Mouse (Mus musculus) megakaryocyte-erythroid progenitor cell, adult 5-6 weeks (primary cell): ENCODE data around the gene Sik1. TPM values are rescaled to one million over a fixed set of nuclear protein-coding genes. Genes with fewer than 3 reads are reported as not detected.
"Not testable (repeated sequence)": the region's sequence is repeated elsewhere in the genome, so short reads cannot be mapped to it uniquely, and the experiment has no call there.

Experiments
- ATAC-seq: replicated peaks from 2 replicates; pipeline ENCODE4 v1.8.0; 2016; ENCODE audit warnings: mild to moderate bottlenecking, inconsistent platforms; ENCODE audit not compliant: severe bottlenecking, poor library complexity, low FRiP score, low TSS enrichment
- total RNA-seq, 2 experiments: library from RNA; stranded (forward) in 1 of 2; stranded (reverse) in 1 of 2; fragments of 200-1000, 215-1000 nt in 1 of 2; fragments of >200 nt in 1 of 2; fragmentation: Nextera tagmentation in 1 of 2; gene quantifications; 2 replicates each; pipeline ENCODE4 v1.2.3; 2014 to 2017

Sik1 gene
- total RNA-seq (2014; fragmentation: Nextera tagmentation): 4.1 and 10.3 TPM in 2 replicates
- total RNA-seq (2017): 9.6 and 14.4 TPM in 2 replicates

DNA sequence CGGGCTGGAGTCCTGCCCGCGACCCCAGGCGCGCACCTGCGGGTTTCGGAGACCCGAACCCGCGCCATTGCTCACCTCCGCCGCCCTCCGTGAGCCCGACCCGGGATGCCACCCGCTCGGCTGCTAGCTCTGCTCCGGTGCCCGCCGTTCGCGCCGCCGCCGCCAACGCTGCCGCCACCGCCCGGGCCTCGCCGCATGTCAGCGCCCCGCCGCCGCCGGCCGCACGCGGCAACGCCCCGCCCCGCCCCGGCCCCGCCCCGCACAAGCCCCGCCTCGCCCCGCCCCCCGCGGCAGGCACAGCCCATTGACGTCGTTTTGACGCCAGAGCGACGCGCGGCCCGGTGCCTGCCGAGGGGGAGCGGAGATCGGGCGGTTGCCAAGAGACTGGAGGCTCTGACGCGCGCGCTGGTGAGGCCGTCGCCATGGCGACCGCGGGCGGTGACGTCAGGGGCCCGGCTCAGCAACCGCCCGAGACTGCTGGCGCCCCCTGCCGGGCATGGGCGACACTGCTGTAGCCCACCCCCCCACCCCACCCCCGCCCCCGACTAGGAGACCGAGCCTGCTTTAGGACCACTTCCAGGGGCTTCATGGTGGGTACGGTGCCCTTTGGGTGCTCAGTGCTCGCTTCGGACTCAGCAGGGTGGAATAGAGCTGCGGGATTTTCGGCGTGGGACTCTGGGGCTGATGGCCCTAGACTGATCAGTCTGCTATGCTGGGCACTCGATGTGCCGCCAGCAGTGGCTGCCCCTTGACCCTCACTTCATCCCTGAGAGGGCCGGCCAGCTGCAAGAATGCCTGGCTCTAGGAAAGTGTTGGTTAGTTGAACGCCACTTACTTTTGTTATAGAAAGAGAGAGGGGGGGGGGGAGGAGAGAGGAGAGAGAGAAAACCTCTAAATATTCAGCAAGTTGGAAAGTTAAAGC lies at the start of gene Sik1:
Gene Sik1 (minus strand): TSS at position 208 of the 922 bp plus-strand sequence.
- ATAC-seq: peak; percentile 86

GRCm38 (mm10) chr17:31905201-31905790 lies 49.7 kb upstream of the Sik1 start:
- ATAC-seq: no peak

DNA sequence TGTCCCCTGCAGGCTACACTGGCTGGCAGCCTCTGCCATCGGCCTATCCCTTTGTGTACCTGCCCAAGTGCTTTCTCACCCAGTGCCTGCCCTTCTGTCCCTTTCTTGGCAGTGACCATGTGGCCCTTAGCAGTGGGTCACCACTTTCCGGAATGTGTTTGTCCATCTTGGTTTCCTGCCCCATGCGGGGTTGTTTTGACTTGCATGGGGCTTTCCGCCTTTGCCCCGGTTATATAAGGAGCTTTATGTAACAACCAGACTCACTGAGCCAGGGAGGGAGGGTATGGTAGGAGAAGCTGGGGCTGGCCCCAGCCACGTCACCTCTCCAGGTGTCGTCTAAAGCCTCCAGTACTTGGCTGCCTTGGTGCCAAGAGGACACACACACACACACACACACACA lies 48.4 kb upstream of the Sik1 start:
- ATAC-seq: no peak

DNA sequence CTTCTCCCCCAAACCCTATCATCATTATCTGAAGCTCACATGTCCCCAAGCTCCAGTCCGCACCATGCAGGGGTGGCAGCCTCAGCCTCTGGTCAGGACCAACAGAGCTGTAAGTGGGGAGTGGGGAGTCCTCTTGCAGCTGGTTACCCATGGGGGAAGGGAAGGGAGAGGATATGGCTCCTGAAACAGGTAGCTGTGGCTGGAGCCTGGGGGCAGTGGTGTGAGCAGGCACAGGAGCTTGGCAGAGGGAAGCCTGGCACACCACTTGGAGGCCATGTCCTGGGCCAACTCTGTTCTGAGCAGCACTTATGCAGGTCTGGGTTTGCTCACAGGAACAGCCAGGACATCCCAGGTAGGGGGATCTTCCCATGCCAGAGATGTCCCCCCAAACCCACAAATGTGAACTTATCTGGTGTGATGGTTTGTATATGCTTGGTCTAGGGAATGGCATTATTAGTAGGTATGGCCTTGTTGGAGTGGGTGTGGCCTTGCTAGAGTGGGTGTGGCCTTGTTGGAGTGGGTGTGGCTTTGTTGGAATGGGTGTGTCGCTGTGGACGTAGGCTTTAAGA lies 47.1 kb upstream of the Sik1 start:
- no peak for ATAC-seq

DNA sequence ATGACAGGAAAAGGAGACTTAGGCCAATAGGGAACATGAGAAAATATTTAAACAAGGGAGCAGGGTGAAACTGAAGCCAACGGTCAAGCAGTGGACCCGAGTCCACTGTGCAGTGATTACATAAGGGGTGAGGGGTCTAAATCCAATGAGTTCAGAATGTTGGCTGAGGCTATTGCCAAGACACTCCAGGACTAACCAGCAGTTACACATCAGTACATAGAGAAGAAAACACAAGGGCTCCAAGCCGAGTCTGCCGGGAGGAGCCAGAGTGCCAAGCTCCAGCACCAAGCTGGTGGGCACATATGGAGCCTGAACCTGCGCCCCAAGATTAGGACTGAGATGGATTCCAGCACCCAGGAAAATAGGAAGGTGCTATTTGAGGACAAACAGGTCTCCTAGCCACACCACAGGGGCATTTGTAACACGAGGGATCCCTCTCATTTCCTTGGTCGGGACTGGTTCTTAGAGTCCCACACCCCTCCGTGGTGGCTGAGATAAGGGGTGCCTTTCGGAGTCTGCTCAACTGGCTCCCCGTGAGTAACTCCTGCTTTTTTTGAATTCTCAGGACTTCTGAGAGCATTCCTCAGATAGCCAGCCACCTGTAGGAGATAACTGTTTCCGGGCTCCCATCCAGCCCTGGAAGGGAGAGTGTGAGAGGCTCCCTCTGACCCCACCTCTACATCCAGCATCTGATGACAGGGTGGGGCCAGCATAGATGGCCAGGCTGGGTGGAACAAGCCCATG lies 46.0 kb upstream of the Sik1 start:
- peak; percentile 55 for ATAC-seq

- no peak for ATAC-seq
Observed at GRCm38 (mm10) chr17:31898941-31899340, 43.3 kb upstream of the Sik1 start.

DNA sequence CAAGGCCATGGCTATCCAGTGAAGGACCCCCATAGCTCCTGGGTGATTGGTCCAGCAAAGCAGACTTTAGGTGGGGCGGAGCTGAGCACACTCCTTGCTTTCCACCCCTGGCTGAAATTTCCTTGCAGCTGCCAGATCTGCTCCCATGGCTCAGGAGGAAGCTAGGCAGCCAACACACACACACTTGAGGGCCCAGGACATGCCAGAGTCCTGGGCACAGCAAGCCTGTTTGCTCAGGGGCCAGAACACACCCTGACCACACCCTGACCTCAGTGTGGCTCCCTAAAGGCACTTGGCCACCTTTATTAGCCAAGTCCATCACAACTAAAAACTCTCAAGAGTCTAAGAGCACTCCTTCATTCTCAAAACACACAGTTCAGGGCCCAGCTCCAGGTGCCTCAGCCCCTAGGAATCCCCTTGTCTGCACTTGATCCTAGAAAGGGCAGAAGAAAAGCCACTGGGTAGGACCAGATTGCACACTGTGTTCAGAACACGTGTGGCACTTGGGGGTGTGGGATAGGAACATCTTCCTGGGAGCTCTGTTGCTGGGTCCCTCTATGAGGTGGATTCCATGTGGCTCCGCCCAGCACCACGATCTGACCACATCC lies 41.7 kb upstream of the Sik1 start:
- no peak for ATAC-seq

DNA sequence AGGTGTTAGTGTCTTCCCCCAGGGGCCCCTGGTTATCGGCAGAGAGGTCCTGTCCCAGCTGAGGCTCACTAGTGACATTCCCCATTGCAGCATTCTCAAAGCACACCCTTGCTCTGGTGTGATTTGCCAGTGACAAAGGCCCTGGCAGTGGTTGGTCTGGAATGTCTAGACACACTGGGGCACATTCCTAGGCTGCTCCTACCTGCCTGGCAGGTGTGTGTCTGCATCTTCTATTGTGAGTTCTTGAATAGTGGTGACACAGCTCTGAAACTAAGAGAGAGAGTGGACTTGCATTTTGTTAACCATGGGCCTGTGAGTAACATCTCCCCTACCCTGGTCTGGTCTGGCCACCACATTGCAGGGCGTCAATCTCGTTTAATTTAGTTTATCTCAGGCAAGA lies 41.1 kb upstream of the Sik1 start:
- ATAC-seq: no peak

- ATAC-seq: no peak
Observed at GRCm38 (mm10) chr17:31896311-31896710, 40.7 kb upstream of the Sik1 start.

DNA sequence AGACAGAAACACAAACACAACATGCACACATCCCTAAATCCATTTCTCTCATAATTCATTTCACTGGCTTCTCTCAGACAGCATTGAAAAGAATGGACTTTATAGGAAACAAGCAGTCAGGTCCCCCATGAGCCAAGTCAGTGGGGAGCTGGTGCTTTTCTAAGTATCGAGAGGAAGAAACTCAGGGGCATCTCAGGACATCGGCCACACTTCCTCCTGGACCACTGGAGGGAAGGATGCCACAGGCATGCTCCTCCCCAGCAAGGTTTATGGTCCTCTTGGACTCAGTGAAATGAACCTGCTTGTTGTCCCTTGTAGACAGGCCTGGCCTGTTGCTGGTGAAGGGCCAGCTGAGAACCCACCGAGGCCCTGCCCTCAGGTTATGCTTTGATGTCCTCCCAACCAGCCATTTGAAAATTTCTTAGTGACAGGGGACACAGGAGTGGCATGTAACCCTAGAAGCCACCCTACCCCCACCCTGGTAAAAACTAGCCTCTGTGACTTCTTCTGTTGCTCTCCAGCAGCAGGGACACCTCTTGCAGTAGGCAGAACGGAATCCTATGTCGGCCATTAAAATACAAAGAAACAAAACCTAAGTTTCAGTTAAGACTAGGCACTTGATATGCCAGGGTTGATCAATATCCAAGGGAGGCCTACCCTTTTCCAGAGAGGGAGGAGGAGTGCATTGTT lies 37.9 kb upstream of the Sik1 start:
- ATAC-seq: no peak

DNA sequence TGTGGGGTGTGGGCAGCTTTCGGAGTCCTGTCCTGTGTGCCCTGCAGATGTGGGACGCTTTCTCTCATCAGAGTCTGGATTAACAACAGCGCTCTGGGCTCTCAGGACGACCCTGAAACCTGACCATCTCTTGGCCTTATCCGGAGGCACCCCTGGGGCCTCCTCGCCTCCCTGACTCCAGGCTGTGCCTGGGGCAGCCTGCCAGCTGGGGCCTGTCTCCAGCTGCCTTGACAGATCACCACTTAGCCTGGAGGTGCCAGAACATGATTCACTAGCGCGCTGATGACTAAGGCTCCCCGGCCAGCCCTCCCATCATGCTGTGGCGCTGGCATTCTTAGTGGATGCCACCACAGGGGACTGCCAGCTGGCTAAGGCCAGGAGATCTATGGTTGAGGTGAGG lies 37.1 kb upstream of the Sik1 start:
- peak; percentile 56 for ATAC-seq

GRCm38 (mm10) chr17:31891858-31892257 lies 36.3 kb upstream of the Sik1 start:
- peak; percentile 60 for ATAC-seq

GRCm38 (mm10) chr17:31890311-31890951 lies 34.8 kb upstream of the Sik1 start:
- no peak for ATAC-seq

DNA sequence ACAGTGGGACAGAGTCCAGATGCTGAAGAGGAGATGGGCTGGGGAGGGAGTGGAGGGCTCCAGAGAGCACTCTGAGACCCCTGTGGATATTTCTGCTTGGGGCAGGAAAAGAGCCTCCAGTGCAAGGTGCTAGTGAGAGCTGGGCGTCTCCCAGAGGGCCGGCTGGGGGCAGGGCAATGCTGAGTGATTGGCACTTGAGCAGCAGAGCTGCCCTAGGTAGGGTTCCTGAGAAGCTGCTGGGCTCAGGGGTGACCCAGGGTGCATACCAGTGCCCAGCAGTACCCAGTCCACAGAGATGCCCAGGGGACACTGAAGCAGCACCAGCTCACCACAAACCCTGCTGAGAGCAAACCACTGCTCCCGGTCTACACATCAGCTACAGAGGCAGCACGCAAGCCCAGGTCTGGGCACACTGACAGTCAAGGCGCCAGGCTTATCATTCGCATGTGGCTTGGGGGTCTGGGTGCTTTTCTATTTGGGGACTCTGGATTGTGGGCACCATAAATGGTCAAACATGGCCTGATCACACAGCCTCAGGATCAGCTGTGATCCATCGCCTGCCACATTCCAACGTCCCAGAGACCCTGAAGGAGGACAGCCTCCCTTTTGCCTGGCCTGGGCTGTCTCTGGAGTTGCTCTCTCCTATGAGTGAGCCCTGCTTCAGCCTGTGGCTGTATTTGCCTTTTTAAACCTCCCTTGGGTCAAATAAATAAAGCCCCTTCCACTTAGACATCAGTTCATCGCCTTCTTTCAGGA lies 34.0 kb upstream of the Sik1 start:
- ATAC-seq: no peak

DNA sequence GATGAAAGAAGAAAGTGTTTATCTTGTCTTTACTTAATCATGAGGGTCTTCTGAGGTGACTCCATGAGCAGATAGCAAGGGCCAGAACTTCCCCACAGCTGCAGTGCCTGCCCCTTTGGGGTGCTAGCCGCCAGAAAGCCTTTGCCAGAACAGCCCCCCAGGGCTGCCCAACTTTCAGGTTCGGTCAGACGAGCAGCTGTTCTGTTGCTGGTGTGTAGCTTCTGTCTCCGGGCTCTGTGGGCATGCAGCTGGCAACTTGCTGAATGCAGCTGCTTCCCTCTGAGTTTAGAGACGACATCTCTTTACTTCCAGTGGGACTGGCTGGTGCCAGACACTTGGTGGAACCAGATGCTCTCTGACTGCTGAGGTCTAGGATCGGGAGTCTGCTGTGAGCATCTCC lies 32.9 kb upstream of the Sik1 start:
- ATAC-seq: no peak

GRCm38 (mm10) chr17:31884676-31885075 lies 29.1 kb upstream of the Sik1 start:
- ATAC-seq: not testable (repeated sequence)

GRCm38 (mm10) chr17:31879406-31879805 lies 23.8 kb upstream of the Sik1 start:
- no peak for ATAC-seq

DNA sequence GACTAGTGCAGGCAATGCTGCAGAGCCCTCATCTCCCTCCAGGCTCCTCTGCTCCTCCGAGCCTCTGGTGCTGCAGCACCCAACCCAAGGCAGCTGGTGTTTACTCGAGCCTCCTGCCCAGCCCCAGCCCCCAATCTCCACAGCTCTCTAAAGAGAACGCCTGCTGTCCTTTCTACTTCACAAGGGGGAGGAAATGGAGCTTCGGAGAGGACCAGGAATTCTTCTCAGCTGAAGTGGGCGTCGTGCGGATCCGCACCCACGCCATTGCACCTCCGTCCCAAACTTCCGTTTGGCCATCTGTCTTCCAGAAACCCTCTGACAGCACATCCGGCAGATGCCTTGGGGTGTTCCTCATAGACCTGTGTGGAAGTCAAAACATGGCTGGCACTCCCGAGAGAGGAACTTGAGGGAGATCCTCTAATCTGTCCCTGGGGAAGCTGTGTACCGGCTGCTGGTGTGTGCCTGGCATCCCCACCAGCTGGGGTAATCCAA lies 22.1 kb upstream of the Sik1 start:
- ATAC-seq: no peak
